Mouse (Mus musculus) E14TG2a.4 (cell line): ENCODE measurements around the gene Tstd2.

Experiments used
- H3K27me3 ChIP-seq: 2 replicates; pipeline ENCODE4 v1.6.1; 2014; ENCODE audit warnings: low read length, control low read depth; ENCODE audit not compliant: insufficient read depth
- H3K36me3 ChIP-seq: 2 replicates; pipeline ENCODE4 v1.6.1; 2014; ENCODE audit warnings: low read length, control low read depth; ENCODE audit not compliant: insufficient read depth
- H3K4me1 ChIP-seq: replicated peaks from 2 replicates; pipeline ENCODE4 v1.6.1; 2014; ENCODE audit warnings: low read depth, low read length, control low read depth
- H3K4me3 ChIP-seq: replicated peaks from 2 replicates; pipeline ENCODE4 v1.5.1; 2014; ENCODE audit warnings: mild to moderate bottlenecking, low read length
- H3K9me3 ChIP-seq: 2 replicates; pipeline ENCODE4 v1.6.1; 2014; ENCODE audit warnings: low read length, control low read depth
- CTCF ChIP-seq: conservative IDR thresholded peaks from 2 replicates; pipeline ENCODE4 v1.5.1; 2014; ENCODE audit warnings: low read length
- NANOG ChIP-seq: IDR thresholded peaks from 2 replicates; pipeline ENCODE4 v1.6.1; 2014; ENCODE audit warnings: borderline replicate concordance, low read length, mixed read lengths
- POU5F1 ChIP-seq: IDR thresholded peaks from 2 replicates; pipeline ENCODE4 v1.6.1; 2014; ENCODE audit warnings: low read length, borderline replicate concordance

Tstd2 gene

GRCm38 (mm10) chr4:46111361-46111760 lies 27.1 kb downstream of the Tstd2 start:
- Histone ChIP-seq H3K27me3 (no peaks in the 10 kb centered on the region), H3K4me1 (no peaks in the 10 kb centered on the region), H3K36me3 (peaks cover 27% of the 10 kb centered on the region), H3K9me3 (peaks cover 8% of the 10 kb centered on the region), H3K4me3 (no peak overlapping the region)
- no peak for TF ChIP-seq NANOG
- no peak for TF ChIP-seq POU5F1
- TF ChIP-seq CTCF = no peak

GRCm38 (mm10) chr4:46110084-46110483 lies 28.4 kb downstream of the Tstd2 start:
- peaks cover 14% of the 10 kb centered on the region for H3K36me3 ChIP-seq
- H3K9me3 ChIP-seq = peaks cover 8% of the 10 kb centered on the region
- TF ChIP-seq CTCF (no peak), POU5F1 (no peak), NANOG (no peak)
- H3K4me3 ChIP-seq = no peak overlapping the region
- no peaks in the 10 kb centered on the region for H3K27me3 ChIP-seq
- H3K4me1 ChIP-seq = no peaks in the 10 kb centered on the region

- peaks cover 8% of the 10 kb centered on the region for H3K9me3 ChIP-seq
- H3K27me3 ChIP-seq = no peaks in the 10 kb centered on the region; the same call in 1 of the 2 replicates
- H3K4me1 ChIP-seq = no peaks in the 10 kb centered on the region
- H3K4me3 ChIP-seq = no peak overlapping the region
- TF ChIP-seq CTCF = no peak
- no peak for TF ChIP-seq POU5F1
- no peak for TF ChIP-seq NANOG
- H3K36me3 ChIP-seq = no peaks in the 10 kb centered on the region
Measured at GRCm38 (mm10) chr4:46102078-46102769, 36.3 kb downstream of the Tstd2 start.

- no peak overlapping the region for H3K4me3 ChIP-seq
- H3K36me3 ChIP-seq = no peaks in the 10 kb centered on the region
- H3K4me1 ChIP-seq = no peaks in the 10 kb centered on the region
- peaks cover 17% of the 10 kb centered on the region for H3K9me3 ChIP-seq
- TF ChIP-seq POU5F1 (no peak), NANOG (no peak), CTCF (no peak)
- peaks cover 6% of the 10 kb centered on the region; the same call in 1 of the 2 replicates for H3K27me3 ChIP-seq
Measured at GRCm38 (mm10) chr4:46101211-46101711, 37.2 kb downstream of the Tstd2 start.

GRCm38 (mm10) chr4:46100539-46100938 lies 38.0 kb downstream of the Tstd2 start:
- no peak for TF ChIP-seq POU5F1
- TF ChIP-seq CTCF = no peak
- no peak for TF ChIP-seq NANOG
- Histone ChIP-seq H3K4me3 (no peak overlapping the region), H3K9me3 (peaks cover 24% of the 10 kb centered on the region), H3K36me3 (no peaks in the 10 kb centered on the region), H3K27me3 (peaks cover 6% of the 10 kb centered on the region; the same call in 1 of the 2 replicates), H3K4me1 (no peaks in the 10 kb centered on the region)

GRCm38 (mm10) chr4:46099132-46099531 lies 39.4 kb downstream of the Tstd2 start:
- H3K27me3 ChIP-seq = peaks cover 6% of the 10 kb centered on the region; the same call in 1 of the 2 replicates
- no peak overlapping the region for H3K4me3 ChIP-seq
- H3K36me3 ChIP-seq = no peaks in the 10 kb centered on the region
- H3K9me3 ChIP-seq = peaks cover 30% of the 10 kb centered on the region
- no peaks in the 10 kb centered on the region for H3K4me1 ChIP-seq
- no peak for TF ChIP-seq CTCF
- no peak for TF ChIP-seq NANOG
- no peak for TF ChIP-seq POU5F1

- H3K4me1 ChIP-seq = no peaks in the 10 kb centered on the region
- H3K4me3 ChIP-seq = no peak overlapping the region
- no peaks in the 10 kb centered on the region for H3K36me3 ChIP-seq
- TF ChIP-seq POU5F1 (no peak), CTCF (no peak), NANOG (no peak)
- peaks cover 30% of the 10 kb centered on the region for H3K9me3 ChIP-seq
- H3K27me3 ChIP-seq = peaks cover 6% of the 10 kb centered on the region; the same call in 1 of the 2 replicates
Measured at GRCm38 (mm10) chr4:46097591-46097990, 40.9 kb downstream of the Tstd2 start.

GRCm38 (mm10) chr4:46096546-46096945 lies 41.9 kb downstream of the Tstd2 start:
- Histone ChIP-seq H3K27me3 (peaks cover 6% of the 10 kb centered on the region; the same call in 1 of the 2 replicates), H3K4me1 (no peaks in the 10 kb centered on the region)

GRCm38 (mm10) chr4:46095826-46096159 lies 42.7 kb downstream of the Tstd2 start:
- H3K27me3 ChIP-seq = peaks cover 6% of the 10 kb centered on the region; the same call in 1 of the 2 replicates
- no peaks in the 10 kb centered on the region for H3K36me3 ChIP-seq
- TF ChIP-seq POU5F1 = no peak
- no peak for TF ChIP-seq NANOG
- TF ChIP-seq CTCF = no peak
- H3K4me1 ChIP-seq = no peaks in the 10 kb centered on the region
- peaks cover 23% of the 10 kb centered on the region for H3K9me3 ChIP-seq
- no peak overlapping the region for H3K4me3 ChIP-seq

More at GRCm38 (mm10) chr4:46096546-46096945, 41.9 kb downstream of the Tstd2 start:
- Histone ChIP-seq H3K4me3 (no peak overlapping the region), H3K36me3 (no peaks in the 10 kb centered on the region), H3K9me3 (peaks cover 23% of the 10 kb centered on the region)
- TF ChIP-seq NANOG (no peak), CTCF (no peak), POU5F1 (no peak)
